Mouse (Mus musculus): ENCODE results near the gene Ankrd33b. TPM values are rescaled to one million over a fixed set of nuclear protein-coding genes. Genes with fewer than 3 reads are reported as not detected.

Ankrd33b gene
- total RNA-seq, 4 experiments from 2014 or later = 26.4 to 31.4 (median 29.1) TPM

DNA sequence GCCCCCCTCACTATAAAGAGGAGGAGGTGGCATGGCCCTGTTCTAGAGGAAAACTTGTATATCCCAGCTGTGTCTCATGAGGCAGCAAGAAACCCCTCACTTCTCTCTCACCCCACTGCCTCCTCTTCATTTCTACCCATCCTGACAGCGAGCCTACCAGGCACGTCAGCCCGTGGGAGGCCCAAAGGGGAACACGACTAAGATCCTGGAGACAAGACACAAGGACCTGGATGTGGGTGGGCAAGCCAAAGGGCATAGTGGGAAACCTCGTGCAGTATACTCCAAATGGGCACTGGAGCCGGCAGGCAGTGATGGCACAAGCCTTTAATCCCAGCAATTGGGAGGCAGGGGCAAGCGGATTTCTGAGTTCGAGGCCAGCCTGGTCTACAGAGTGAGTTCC, 1.0 kb upstream of the Ankrd33b start:
- no peak for DNase-seq (ENCODE audit: low spot score)

DNA sequence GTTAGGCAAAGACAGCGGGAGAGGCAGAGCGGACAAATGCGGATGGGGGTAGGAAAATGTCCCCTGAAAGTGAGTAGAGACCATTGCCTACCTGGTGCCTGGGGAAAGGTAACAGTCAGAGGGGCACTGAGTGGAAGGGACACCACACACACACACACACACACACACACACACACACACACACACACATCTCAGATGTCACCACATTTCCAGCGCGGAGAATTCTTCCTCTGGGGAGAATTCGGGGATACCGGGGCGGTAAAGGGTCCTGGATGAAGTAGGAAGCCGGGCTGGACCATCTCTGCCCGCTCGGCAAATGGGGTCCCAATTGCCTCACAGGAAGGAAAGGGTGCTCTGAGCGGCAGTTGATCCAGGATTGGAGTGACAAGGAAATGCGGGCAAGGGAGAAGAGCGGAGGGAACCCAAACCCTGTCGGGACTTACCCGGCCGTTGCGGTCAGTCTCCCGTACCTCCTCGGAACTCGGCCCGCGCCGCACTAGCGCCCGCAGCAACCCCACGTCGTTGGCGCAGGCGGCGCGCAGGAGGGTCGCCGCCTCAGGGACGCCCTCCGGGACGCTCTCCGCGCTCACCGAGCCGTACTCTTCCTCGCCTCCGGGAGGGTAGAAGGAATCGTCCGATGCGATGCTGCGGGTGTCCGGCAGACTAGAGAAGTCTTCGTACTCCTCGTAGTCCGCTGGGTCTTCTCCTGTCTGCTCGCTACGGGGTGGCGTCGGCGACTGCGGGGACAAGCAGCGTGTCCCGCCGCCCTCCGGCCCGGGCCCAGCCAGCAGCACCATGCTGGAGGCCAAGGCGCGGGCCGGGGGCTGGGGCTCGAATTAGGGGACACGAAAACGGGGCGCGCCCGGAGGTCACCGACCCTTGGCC, 688 bp downstream of the Ankrd33b start:
- DNase-seq (ENCODE audit: low spot score) = no peak

DNA sequence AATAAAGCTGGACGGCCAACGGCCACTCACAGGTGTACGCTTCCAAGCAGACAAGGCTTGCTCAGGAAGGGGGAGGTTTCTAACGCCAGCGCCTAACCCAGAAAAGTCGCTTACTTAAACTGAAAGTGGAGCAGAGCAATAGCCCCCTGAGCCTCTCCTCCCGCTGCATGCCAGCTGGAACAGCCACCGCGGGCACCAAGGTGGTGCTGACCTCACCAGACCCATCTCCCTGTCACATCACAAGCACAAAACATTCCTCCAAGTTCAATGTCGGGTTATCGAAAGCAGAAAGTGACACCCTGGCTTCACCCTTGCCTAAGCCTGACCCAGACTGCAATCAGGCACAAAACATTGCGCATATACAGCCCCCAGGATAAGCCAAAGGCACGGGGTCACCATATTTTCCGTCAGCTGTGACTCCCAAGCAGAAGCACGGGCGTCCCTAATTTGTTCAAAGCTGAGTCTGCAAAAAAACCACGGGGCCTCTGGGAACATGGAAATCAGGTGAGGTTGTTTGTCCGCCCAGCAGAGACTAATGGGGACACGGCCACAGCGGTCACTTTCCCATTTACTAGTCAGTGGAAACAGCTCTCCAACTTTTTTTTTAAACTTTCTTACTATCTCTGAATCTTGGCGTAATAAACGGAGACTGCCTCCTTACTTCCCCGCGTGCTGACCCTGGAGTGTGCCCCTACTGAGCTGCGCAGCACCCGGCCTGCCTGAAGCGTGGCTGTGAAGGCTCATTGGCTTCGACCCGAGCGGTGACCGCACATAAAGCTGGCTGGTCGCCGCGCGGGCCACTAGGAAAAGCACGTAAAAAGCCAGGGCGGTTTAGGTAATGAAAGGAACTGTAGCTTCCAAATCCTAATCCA, 1.6 kb downstream of the Ankrd33b start:
- peak; percentile 29 for DNase-seq (ENCODE audit: low spot score)

DNA sequence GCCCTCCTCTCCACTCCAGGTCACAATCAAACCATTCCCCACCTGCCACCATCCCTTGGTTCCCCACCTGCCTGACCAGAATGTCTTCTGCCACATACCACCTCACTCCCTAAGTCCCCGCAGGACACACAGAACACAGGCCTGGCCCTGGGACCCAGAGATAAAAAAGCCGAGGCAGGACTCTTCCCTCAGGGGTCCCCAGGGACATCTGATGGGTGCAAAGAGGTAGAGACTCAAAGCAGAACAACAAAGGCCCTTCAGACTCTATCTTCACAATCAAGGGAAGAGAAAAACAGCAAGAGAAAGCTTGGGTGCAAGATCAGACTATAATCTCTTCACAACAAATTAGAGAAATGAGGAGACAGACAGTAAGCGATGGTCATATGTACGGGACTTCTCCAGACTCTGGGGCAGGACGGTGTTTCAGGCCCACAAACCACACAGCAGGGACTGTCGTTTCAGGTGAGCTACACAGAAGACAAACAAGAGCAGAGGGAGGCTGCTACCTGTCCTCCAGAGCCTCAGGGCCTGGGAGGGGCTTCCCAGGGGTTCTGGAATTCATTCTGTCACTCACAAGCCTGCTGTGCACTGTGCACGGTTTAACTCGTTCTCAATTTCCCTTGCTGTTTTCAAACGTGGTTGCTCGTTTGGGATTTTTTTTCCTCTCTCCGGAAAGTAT, 2.3 kb downstream of the Ankrd33b start:
- DNase-seq (ENCODE audit: low spot score) = no peak

- DNase-seq (ENCODE audit: low spot score) = no peak
Measured at GRCm38 (mm10) chr15:31364396-31364795, 3.1 kb downstream of the Ankrd33b start.

GRCm38 (mm10) chr15:31363981-31364361, 3.6 kb downstream of the Ankrd33b start:
- no peak for DNase-seq (ENCODE audit: low spot score)

DNA sequence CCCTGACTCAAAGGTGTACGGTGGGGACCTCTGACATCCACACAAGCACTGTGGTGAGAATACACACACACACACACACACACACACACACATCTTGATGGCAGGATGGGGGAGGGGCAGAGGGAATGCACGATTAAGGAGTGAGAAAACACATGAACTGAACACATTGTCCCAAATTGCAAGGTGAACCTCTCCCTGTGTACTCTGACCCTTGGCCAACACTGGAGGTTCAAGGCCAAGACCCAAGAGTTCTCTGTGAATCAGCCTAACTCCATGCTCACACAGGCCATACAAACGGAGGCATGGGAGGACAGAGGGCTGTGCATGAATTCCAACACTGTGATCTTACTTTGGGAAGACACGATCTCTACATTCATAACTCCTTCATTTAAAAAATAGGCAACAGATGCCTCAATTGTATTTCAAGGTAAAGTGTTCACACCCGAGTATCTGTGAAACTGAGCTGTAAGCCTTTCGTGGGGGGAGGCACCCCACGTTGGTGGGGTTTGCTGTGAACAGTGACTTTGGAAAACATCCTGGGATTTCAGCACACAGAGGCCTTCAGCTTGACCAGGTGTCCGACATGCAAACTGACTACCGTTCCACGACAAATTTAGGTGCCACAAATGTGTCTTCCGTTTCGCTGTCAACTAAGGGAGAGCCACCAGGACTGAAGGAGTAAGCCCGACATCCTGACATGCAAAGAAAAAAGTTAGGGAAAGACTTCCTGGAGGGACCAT, 4.1 kb downstream of the Ankrd33b start:
- DNase-seq (ENCODE audit: low spot score) = no peak

GRCm38 (mm10) chr15:31361259-31361853, 6.2 kb downstream of the Ankrd33b start:
- no peak for DNase-seq (ENCODE audit: low spot score)

- DNase-seq (ENCODE audit: low spot score) = no peak
Measured at GRCm38 (mm10) chr15:31360593-31360992, 6.9 kb downstream of the Ankrd33b start.

GRCm38 (mm10) chr15:31359805-31360204, 7.7 kb downstream of the Ankrd33b start:
- DNase-seq (ENCODE audit: low spot score) = no peak

- DNase-seq (ENCODE audit: low spot score) = peak; percentile 32
Measured at GRCm38 (mm10) chr15:31352494-31353279, 14.8 kb downstream of the Ankrd33b start.

DNA sequence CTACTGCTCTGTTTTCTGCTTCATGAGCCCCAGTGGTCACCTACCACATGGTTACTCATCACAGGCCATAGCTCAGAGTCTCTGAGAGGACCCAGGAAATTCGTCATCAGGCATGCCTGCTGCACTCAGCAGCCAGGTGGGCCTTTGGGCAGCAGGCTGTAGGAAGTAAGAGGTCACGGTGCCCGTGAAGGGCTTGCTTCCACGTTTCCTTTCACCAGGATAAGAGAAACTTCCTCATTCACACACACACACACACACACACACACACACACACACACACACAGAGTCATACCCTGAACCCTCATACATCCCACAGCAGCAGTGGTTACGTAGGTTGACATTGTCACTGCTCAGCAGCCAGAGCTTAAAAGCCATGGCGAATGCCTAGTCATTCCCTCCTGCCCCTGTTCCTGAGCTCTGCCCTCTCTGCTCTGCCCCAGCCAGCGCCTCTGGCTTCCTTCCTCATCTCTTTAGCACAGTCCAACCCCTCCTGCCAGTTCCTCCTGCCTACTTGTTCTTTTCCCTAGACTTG, 17.6 kb downstream of the Ankrd33b start:
- peak; percentile 54 for DNase-seq (ENCODE audit: low spot score)

- no peak for DNase-seq (ENCODE audit: low spot score)
Measured at GRCm38 (mm10) chr15:31349046-31349445, 18.5 kb downstream of the Ankrd33b start.

GRCm38 (mm10) chr15:31348241-31348640, 19.3 kb downstream of the Ankrd33b start:
- no peak for DNase-seq (ENCODE audit: low spot score)

- no peak for DNase-seq (ENCODE audit: low spot score)
Measured at GRCm38 (mm10) chr15:31346508-31346907, 21.0 kb downstream of the Ankrd33b start.

- DNase-seq (ENCODE audit: low spot score) = no peak
Measured at GRCm38 (mm10) chr15:31345366-31345765, 22.2 kb downstream of the Ankrd33b start.

DNA sequence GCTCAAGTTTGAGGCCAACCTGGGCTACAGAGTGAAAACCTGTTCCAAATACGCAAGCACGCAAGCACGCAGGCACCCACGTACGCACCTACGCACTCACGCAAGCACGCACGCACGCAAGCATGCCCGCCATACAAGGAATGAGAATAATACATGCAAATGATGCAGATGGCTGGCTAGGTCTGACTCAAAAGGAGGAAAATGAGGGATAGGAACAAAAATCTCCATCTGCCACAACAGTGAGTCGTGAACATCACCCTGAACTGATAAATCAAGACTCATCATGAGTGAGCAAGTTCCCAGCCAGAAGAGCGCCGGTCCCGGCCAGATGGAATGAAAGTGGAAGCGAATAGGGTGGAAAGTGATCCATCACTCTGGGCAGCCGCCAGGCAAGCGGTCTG, 22.7 kb downstream of the Ankrd33b start:
- no peak for DNase-seq (ENCODE audit: low spot score)

DNA sequence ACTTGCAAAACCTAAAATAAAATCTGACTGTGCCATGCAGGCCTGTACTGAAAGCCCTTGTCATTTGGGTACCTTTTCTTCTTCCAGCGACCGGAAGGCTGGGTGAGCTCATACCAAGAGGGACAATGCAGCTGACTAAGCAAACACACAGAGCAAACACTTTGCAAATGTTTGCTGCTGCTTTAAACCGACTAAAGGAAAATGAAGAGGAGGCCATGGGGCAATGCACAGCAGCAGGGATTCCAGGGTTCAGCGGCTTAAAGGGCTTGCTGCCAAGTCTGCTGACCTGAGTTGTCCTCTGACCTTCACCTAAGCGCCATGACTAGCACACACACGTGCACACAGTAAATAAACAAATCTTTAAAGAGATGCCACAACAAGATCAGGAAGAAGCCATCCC, 23.9 kb downstream of the Ankrd33b start:
- DNase-seq (ENCODE audit: low spot score) = no peak

- DNase-seq (ENCODE audit: low spot score) = peak; percentile 89
Measured at GRCm38 (mm10) chr15:31342496-31342901, 25.0 kb downstream of the Ankrd33b start.

DNA sequence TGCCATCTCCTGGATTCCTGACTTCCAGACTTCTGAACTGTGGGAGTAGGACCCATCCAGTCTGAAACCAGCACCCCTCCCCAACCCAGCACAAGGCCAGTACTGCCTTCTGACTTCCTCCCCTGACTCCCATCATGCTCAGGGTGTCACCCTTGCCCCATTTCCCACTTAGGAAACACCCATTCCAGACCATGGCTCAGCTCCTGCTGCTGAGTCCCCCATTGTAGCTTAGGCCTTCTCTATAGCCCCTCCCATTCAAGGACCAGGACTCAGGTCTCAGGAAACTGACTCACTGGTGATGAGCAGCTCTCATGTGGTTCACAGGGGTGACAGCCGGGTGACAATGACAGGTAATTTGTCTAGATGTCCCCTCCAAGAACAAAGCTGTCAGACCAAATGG, 25.5 kb downstream of the Ankrd33b start:
- peak; percentile 25 for DNase-seq (ENCODE audit: low spot score)

Measured in heart, adult 8-10 months (tissue).